Mouse (Mus musculus): ENCODE data around the gene P2rx3. TPM values are rescaled to one million over a fixed set of nuclear protein-coding genes. Genes with fewer than 3 reads are reported as not detected.

The P2rx3 gene
- total RNA-seq, 2 experiments from 2014 or later: 0.89 to 0.92 TPM

DNA sequence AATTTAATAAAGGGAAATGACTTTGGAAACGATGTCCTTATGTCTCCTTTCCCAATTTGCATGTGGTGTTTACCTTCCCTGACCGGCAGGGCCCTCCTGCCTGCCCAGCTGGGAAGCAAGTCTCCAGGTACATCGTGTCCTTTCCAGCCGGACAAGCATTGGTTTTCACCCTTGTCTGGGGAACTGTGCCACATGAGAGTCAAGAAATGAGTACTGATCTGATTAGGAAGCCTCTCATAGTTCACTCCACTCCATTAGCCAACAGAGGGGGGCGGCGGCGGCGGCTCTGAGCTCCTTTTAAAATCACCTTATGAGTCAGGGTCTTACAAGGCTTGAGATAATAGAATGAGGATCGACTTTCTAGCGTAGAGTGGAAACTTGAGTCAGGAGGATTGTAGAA, 9.8 kb upstream of the P2rx3 start:
- intact Hi-C loops (cut with DNase I; ENCODE audit: low total_unique reads): no loop called here
- no peak for DNase-seq

DNA sequence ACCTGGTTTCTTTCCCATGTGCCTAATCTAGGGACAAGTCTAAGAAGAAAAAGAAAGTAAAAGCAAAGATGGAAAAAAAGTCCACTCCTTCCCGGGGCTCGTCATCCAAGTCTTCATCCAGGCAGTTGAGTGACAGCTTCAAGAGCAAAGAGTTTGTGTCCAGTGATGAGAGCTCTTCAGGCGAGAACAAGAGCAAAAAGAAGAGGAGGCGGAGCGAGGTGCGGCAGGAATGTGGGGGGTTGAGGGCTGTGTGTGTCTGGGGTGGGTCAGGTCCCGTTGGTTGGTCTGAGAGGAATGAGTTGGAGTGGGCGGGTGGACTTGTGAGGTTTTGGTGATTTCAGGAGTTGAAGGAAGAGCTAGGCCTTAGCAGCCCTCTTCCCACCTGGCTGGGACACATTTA, 9.0 kb upstream of the P2rx3 start:
- no peak for DNase-seq
- intact Hi-C loops (cut with DNase I; ENCODE audit: low total_unique reads): no loop called here

DNA sequence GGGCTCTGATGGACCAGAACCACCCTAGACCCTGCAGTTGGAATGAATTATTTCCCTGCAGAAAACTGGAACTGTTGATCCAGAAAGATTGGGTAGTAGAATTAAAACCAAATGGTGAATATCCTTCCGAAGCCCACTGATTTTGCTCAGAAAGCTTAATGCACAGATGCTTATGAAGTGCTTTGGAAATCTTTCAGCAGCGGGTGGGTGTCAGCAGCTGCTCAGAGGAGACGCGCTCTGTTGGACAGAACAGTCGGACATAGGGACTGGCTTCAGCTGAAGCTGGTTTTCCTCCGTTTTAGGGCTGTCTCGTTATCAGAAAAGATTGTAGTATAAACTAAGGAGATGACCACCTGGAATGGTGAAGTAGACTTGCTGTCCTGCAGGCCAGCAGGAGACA, 6.4 kb upstream of the P2rx3 start:
- intact Hi-C loops (cut with DNase I; ENCODE audit: low total_unique reads): no loop called here

DNA sequence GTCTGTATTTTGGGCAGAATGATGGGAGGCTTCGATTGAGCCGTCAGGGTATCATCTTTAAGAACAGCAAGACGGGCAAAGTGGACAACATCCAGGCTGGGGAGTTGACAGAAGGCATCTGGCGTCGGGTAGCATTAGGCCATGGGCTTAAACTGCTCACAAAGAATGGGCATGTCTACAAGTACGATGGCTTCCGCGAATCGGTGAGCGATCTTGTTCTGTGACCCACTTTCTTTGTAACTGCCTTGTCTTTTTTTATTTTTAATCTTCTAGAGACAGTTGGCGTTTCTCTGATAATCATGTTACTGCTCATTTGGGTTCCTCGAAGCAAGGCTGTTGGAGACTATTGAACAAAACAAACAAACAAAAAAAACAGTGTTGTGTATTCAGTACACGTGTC, 1.1 kb upstream of the P2rx3 start:
- no peak for DNase-seq
- intact Hi-C loops (cut with DNase I; ENCODE audit: low total_unique reads): no loop called here

More for the DNA sequence above, 6.4 kb upstream of the P2rx3 start:
- no peak for DNase-seq

DNA sequence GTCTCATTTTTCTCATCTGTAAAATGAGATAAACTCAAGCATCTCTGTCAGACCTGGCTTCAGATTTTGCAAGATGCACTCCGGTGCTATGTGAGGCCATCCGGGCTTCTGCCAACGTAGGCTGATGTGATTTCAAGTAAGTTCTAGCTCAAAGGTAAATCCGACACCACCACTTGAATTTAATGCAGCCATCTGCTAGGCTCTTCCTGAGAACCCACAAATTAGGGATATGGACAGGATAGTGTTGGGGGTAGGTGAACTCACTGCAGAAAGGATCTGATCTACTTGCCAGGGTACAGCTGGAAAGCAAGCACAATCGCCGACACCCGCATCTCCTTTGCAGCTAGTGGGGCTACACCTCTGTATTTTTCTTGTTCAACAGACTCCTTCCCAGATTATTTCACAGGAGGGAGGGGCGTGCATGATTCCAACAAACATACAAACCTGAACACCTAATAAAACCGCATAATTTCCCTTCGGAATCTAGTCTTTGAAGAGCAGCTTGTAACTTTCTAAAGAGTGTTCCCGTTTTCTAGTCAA, 685 bp downstream of the P2rx3 start:
- DNase-seq: no peak
- intact Hi-C loops (cut with DNase I; ENCODE audit: low total_unique reads): no loop called here

DNA sequence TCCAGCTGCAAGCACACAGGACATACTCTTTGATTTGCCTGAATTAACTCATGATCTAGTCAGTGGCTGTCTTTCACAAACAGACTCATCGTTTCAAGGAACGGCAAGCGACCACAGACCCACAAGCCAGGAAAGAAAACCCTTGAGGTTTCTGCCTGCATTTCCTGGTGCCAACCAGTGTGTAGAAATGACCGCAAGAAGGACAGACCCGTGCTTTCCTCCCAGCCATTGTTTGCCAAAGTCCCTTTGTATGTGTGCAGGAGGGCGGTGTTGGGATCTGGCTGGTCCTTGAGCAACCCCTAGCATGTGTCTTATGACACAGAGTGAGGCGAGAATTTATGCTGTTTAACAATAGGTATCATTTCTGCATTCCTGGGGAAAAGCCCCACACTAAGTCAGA, 3.1 kb downstream of the P2rx3 start:
- DNase-seq: no peak
- intact Hi-C loops (cut with DNase I; ENCODE audit: low total_unique reads): no loop called here

DNA sequence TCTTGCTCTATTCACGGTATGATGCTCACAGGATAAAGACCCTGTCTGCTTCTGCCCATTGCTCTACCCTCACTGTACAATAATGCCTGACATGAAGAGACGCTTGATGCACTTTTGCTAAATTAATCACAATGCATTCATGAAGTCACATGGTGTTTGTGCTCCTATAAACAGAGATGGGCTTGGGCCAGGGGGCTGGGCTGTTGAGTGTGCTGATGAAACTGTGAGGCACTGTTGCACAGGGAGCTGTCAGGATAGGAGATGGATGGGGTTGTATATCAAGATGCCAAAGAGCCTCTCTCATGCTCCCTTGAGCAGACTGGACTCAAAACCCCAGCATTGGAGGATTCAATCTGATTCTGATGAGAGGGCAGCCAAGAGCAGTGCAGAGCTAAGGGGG, 4.1 kb downstream of the P2rx3 start:
- DNase-seq: no peak
- intact Hi-C loops (cut with DNase I; ENCODE audit: low total_unique reads): no loop called here

DNA sequence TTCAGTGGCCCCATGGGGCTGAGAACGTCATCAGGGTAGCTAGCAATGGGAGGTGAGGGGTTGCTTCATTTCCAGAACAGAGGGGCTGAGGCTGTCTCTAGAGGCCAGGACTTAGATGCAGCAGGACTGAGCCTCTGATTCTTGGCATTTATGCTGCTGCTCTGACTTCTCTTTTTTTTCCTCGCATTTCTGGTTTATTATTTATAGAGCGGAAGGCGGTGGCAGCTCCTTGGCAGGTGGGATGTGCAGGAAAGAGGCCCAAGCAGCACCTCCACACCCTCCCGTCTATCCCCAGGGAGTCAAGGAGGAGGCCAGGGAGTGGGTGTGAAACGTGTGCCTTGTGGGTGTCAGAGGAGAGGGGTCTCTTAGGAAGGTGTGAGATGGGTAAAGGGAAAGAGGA, 6.3 kb downstream of the P2rx3 start:
- intact Hi-C loops (cut with DNase I; ENCODE audit: low total_unique reads): no loop called here
- DNase-seq: no peak

DNA sequence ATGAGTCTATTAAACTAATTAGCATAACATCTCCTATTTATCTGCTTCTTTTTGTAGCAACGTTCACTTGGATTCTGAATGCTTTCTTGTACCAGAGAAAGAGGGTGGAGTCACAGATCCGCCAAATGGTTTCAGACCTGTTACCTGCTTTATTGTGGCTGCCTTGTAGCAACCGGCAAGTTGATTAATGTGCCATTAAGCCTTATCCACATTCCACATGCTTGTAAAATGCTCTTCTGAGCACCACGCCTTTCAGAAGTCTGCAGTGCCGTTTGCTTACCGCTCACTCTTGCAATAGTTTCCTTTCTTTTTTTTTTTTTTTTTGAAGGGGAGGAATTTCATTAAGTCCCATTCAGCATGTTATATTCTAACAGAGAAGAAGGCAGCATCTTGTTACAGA, 7.4 kb downstream of the P2rx3 start:
- intact Hi-C loops (cut with DNase I; ENCODE audit: low total_unique reads): loop anchor here (10.0 kb wide), 1 partner anchor 215 kb away; no protein-coding TSS in a partner anchor
- no peak for DNase-seq

DNA sequence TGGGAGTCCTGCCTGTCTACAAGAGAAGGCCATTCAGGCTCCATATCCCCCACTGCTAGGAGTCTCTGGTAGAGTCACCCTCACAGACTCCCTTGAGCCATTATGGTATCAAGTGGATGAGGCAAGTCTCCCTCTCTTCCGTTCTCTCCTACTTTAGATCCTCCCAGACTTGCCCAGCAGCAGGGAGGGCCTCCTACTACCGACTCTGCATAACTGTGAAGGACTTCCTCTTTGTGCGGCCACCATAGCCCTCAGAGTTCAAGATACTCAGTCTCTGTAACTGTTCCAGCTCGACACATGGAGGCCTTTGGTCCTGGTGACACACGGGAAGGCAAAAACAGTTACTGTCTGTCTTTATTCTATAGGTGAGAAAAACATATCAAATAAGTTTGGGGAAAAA, 10.0 kb downstream of the P2rx3 start:
- intact Hi-C loops (cut with DNase I; ENCODE audit: low total_unique reads): loop anchor here (10.0 kb wide), 1 partner anchor 218 kb away; no protein-coding TSS in a partner anchor
- DNase-seq: no peak

DNA sequence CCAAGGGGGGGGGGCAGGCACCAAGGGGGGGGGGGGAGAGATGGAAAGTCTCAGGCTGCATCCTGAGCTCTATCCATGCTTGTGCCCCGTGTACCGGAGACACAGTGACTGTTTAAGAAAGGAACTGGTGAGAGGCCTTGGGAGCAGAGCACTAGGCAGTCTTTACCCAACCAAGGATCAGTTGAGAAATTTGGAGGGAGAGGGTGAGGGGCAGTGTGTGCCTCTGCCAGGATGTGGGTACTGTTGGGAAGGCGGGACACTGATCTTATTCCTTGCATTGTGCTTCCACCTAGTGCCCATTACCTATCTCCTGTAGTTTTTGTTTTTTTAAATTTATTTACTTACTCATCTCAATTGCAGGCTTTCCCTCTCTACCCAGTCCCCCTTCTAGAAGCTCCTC, 11.1 kb downstream of the P2rx3 start:
- DNase-seq: no peak
- intact Hi-C loops (cut with DNase I; ENCODE audit: low total_unique reads): loop anchor here (10.0 kb wide), 1 partner anchor 219 kb away; no protein-coding TSS in a partner anchor

DNA sequence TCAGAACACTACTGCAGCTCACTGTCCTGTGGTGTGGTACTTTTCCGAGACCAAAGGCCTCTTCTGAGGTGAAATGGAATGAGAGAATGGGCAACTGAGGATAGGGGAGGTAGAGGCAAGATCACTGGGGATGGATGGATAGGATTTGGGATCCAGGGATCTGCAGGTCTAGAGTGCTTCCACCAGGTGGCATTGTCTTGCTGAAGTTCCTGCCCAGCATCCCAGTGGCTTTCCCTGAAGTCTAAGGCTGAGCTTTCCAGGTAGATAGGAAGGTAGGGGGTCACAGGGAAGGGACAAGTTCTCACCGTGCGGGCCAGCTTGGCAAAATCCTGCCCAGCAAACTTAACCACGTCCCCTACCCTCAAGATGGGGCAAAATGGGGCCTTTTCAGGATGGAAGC, 15.2 kb downstream of the P2rx3 start:
- intact Hi-C loops (cut with DNase I; ENCODE audit: low total_unique reads): loop anchor here (10.0 kb wide), 1 partner anchor 223 kb away; no protein-coding TSS in a partner anchor
- DNase-seq: no peak

DNA sequence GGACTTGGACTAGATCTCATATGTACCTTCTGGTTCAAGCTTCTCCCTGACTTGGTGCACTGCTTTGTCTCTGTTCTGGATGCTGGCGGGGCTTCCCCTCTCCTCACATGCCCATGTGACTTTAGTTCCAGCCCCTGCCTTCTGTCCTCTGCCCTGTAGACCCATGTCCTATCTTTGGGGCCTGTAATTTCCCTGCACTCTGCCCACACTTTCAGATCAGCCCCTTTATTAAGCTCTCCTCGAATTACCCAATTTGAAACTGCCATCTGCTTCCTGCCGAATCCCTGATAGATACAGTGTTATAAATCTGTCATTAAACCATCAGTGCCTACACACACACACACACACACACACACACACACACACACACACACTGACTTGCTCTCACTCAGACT, 22.7 kb downstream of the P2rx3 start:
- intact Hi-C loops (cut with DNase I; ENCODE audit: low total_unique reads): no loop called here

DNA sequence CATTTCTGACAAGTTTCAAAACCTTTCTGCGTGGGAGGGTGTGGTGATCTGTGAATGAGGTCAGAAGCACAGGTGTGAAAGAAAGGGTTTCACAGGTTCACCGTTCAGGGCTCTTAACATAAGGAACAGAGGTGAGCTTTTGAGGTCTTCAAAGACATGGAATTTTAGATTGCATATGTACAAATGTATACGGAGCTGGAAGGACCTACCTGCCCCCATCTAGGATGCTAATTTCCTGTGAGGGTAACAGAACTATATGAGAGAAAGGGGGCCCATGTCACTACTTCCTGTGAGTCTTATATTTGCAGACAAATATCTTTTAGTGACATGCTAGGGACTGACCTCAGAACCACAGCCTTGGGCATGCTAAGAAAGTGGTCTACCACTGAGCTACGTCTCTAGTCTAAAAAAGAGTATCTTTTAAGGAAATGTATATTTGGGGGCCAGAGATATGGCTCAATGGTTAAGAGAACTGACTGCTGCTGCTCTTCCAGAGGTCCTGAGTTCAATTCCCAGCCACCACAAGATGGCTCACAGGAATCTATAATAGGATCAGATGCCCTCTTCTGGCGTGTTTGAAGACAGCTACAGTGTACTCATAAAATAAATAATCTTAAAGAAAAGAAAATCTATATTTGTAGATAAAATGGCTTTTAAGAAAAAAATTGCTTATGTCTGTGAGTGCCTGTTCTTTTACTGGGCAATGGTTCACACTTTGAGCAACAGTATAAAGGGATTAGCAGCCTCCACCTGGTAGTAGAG, 23.3 kb downstream of the P2rx3 start:
- intact Hi-C loops (cut with DNase I; ENCODE audit: low total_unique reads): no loop called here
- no peak for DNase-seq

More for the DNA sequence above, 22.7 kb downstream of the P2rx3 start:
- DNase-seq: no peak

DNA sequence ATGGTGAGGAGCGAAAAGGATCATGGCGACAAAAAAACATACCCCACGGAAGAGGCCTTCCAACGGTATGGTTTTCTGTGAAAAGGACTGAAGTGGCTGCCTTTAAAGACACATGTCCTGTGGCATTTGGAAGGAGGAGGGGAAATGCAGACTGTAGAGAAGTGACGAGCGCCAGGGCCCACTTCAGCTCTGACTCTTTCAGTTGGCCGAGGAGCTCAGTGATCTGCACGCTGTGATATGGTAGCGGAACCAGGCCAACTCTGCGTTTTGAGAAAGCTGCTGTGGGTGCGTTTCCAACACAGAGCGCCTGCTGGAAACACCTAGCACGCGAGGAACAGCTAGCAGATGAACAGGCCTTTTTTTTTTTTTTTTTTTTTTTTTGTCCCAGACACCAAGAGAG, 24.6 kb downstream of the P2rx3 start:
- no peak for DNase-seq
- intact Hi-C loops (cut with DNase I; ENCODE audit: low total_unique reads): no loop called here

DNA sequence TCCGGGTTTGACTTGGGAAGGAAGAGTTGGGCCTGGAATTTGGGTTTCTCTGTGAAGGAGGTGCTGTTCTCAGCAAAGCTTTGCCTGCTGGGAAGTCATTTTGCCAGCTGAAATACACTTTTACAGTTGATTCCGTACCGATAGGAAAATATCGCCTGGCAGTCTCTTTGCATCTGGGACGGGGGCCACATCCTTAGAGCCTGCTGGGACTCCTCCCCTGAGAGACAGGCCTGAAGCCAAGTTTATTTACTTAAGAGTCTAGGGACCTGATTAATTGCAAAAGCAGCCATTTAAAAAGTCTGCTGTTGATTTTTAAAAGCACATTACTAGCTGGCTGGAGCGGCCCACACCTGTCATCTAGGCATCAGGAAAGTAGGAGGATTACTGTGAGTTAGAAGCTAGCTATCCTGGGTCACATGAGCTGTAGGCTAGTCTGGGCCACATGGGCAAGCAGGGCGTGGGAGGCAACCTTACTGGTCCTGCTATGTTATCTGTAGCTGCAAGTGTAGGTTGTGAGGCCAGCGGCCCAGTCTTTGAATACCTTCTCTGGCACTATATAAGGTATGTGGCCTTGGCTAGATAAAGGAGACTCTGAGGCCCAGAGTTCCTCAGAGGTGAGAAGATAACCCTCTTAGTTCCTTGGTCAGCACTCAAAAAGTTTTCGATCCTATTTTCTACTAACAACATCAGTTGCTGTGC, 25.2 kb downstream of the P2rx3 start:
- intact Hi-C loops (cut with DNase I; ENCODE audit: low total_unique reads): no loop called here
- DNase-seq: no peak

DNA sequence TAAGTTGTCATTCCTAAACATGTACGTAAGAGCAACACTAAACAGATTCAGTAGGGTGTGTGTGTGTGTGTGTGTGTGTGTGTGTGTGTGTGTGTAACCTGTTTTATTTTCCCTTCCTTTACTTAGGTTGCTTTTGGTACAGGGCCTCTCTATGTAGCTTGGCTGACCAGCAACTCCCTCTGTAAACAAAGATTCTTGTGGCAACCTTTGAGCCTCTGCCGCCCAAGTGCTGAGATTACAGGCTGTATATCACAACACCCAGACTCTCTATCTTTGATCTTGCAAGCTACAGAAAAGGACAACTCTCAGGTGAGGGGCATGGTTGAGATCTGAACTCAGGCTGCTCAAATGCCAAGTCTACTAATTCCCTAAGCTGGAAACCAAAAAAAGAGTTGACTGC, 28.1 kb downstream of the P2rx3 start:
- DNase-seq: no peak
- intact Hi-C loops (cut with DNase I; ENCODE audit: low total_unique reads): loop anchor here (5.0 to 10.0 kb wide), 2 partner anchors 52 to 144 kb away; no protein-coding TSS in a partner anchor

DNA sequence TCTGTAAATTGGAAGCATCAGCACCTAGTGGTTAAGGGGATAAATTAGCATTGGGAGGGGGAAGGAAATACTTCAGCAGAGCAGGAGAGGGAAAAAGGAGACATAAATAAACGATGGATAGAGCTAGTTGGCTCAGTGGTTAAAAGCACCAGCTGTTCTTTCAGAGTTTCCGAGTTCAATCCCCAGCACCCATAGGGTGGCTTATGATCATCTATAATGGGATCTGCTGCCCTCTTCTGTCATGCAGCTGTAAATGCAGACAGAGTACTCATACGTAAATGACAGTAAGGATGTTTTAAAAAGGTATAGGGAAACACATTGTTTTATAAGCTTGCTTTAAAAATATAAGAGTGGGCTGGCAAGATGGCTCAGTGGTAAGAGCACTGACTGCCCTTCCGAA, 29.5 kb downstream of the P2rx3 start:
- DNase-seq: no peak

DNA sequence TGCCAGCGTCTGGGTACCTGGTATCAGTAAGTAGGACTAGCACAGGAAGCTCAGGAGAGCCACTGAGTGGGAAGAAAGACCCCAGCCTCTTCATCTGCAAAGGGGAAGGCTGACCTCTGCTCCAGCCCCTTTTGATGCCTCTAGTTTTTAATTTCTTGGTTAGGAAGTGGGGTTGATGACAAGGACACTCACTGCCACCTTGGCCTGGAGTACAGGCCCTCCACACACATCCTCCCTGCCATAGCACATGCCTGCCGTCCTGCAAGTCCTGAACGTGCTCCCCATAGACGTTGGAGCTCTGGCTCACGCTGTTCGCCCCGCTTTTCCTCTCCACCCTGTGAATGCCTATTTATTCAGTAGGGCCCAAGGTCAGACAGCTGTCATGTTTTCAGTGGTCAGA, 30.7 kb downstream of the P2rx3 start:
- intact Hi-C loops (cut with DNase I; ENCODE audit: low total_unique reads): loop anchor here (5.0 to 10.0 kb wide), 2 partner anchors 49 to 142 kb away; no protein-coding TSS in a partner anchor
- DNase-seq: no peak

More for the DNA sequence above, 29.5 kb downstream of the P2rx3 start:
- intact Hi-C loops (cut with DNase I; ENCODE audit: low total_unique reads): loop anchor here (5.0 to 10.0 kb wide), 2 partner anchors 50 to 143 kb away; no protein-coding TSS in a partner anchor

DNA sequence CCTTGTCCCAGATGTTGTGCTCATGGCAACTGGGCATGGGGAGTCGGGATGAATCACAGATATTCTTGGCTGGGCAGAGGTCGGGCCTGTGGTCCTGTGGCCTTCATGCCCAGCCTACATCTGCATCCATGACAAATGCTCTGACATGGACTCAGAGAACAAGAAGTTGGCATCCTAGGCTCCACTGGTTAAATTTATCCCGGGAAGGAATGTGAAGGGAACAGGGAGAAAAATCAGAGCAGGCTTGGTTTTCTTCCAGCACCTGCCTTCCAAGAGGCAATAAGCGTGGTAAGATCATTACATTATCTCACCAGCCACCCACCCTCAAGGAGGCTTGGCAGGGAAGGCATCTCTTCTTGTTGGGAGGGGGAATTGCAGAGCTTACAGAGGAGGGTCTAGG, 32.9 kb downstream of the P2rx3 start:
- DNase-seq: no peak
- intact Hi-C loops (cut with DNase I; ENCODE audit: low total_unique reads): loop anchor here (10.0 kb wide), 1 partner anchor 140 kb away; no protein-coding TSS in a partner anchor
